In genomic region chr10:61877787-61878186, GRCm38 (mm10) we compare ENCODE assay signal across 8 mouse cellular contexts.
A peak's percentile ranks its signal among the peaks of the same experiment; 100 is the strongest.
DNase-seq lines count a peak whose midpoint lies in the region; TF ChIP-seq lines count a peak whose summit lies in the region.
"Had no signal": no experiment of that assay in that cellular context is flagged by ENCODE, and none has a peak within 500 bp of the region (broad histone marks: within the 10 kb centered on the region; RNA-seq: fewer than 3 reads in every experiment).

No protein-coding gene starts in this region.

- intact Hi-C loops in gastrocnemius, adult 2 months (cut with DNase I) = loop anchor here (2.0 to 5.0 kb wide), 2 partner anchors 105 to 225 kb away; no protein-coding TSS in a partner anchor
- intact Hi-C loops in left cerebral cortex, adult 2 months (cut with DNase I) = loop anchor here (1.0 to 5.0 kb wide), 3 partner anchors 100 to 305 kb away; no protein-coding TSS in a partner anchor

- no peaks in the 10 kb centered on the region for H3K4me1 ChIP-seq in spleen, adult 2 months (ENCODE audit: control insufficient read depth, insufficient read depth, insufficient read length)

- H3K27ac ChIP-seq in gastrocnemius, adult 2 months = no peak overlapping the region
- no peak overlapping the region for H3K27ac ChIP-seq in left cerebral cortex, adult 2 months
- H3K27ac ChIP-seq in spleen, adult 2 months (ENCODE audit: insufficient read depth, low read length) = no peak overlapping the region

- TF ChIP-seq CTCF in gastrocnemius, adult 2 months (IDR thresholded peaks at IDR 0.05) = peak; percentile 97; the same call in 1 of the 2 replicates
- peak; percentile 95 for TF ChIP-seq CTCF in left cerebral cortex, adult 2 months (IDR thresholded peaks at IDR 0.05)
- peak; percentile 61; the same call in 1 of the 2 replicates for TF ChIP-seq CTCF in spleen, adult 2 months (IDR thresholded peaks at IDR 0.05; ENCODE audit: extremely low read depth, insufficient read depth, insufficient read length, insufficient replicate concordance)

- peak; percentile 23 for DNase-seq in adipocyte (ENCODE audit: low spot score)
- DNase-seq in cerebellum, postnatal 36 days = peak; percentile 57 to 69
- DNase-seq in gastrocnemius, adult 2 months = peak; percentile 81
- DNase-seq in induced T-regulatory cell, adult 2 months (ENCODE audit: low read depth) = peak; percentile 61
- DNase-seq in left cerebral cortex, adult 2 months (ENCODE audit: extremely low spot score in 1 of 2, low spot score in 2 of 2) = peak; percentile 52 to 62
- DNase-seq in mesoderm, embryonic 11.5 days (ENCODE audit: low read depth, low spot score) = peak; percentile 86
- DNase-seq in spleen, adult 2 months (ENCODE audit: low read depth in 1 of 2, low spot score in 2 of 2) = peak in 1 of 2 experiments; percentile 26

- no peaks in the 10 kb centered on the region for H3K36me3 ChIP-seq in spleen, adult 2 months (ENCODE audit: control insufficient read depth, insufficient read depth, low read length)

- H3K27me3 ChIP-seq in spleen, adult 2 months (ENCODE audit: control insufficient read depth, insufficient read depth, low read length) = no peaks in the 10 kb centered on the region

- WGBS in spleen, adult 2 months = 11% methylated on average over 6 of the region's 6 CpGs

- no peak overlapping the region for H3K4me3 ChIP-seq in gastrocnemius, adult 2 months
- no peak overlapping the region for H3K4me3 ChIP-seq in left cerebral cortex, adult 2 months
- no peak overlapping the region for H3K4me3 ChIP-seq in spleen, adult 2 months (ENCODE audit: extremely low read depth, insufficient read depth, insufficient read length)
- H3K4me3 ChIP-seq: myocyte had no signal

- TF ChIP-seq POLR2A in spleen, adult 2 months (IDR thresholded peaks at IDR 0.05; ENCODE audit: low read depth, low read length) = no peak
